Mouse (Mus musculus) small intestine, adult 2 months (tissue): Measurements from ENCODE around the gene Fshr. TPM values are rescaled to one million over a fixed set of nuclear protein-coding genes. Genes with fewer than 3 reads are reported as not detected.

ENCODE experiments used
- H3K27ac ChIP-seq: fragments of 200-500 bp; 2 replicates; pipeline ENCODE4 v1.5.1; 2012; ENCODE audit warnings: low read depth, low read length, control low read depth, inconsistent platforms; ENCODE audit not compliant: insufficient read depth
- H3K27me3 ChIP-seq: fragments of 200-500 bp; 2 replicates; pipeline ENCODE4 v1.6.1; 2012; ENCODE audit warnings: mild to moderate bottlenecking, moderate library complexity, low read length, inconsistent platforms; ENCODE audit not compliant: control insufficient read depth, insufficient read depth
- H3K36me3 ChIP-seq: fragments of 200-500 bp; 2 replicates; pipeline ENCODE4 v1.6.1; 2012; ENCODE audit warnings: mild to moderate bottlenecking, low read length, control low read depth, inconsistent platforms; ENCODE audit not compliant: control insufficient read depth, insufficient read depth
- H3K4me1 ChIP-seq: fragments of 200-500 bp; 2 replicates; pipeline ENCODE4 v1.6.1; 2012; ENCODE audit warnings: low read length, inconsistent platforms, mixed read lengths; ENCODE audit not compliant: control insufficient read depth, insufficient read depth, insufficient read length
- H3K4me3 ChIP-seq: fragments of 200-500 bp; 2 replicates; pipeline ENCODE4 v1.5.1; 2012; ENCODE audit warnings: low read depth, mild to moderate bottlenecking, control low read depth, inconsistent platforms, low read length, moderate library complexity
- CTCF ChIP-seq: fragments of 200-500 bp; IDR thresholded peaks from 2 replicates; pipeline ENCODE4 v1.5.1; 2012; ENCODE audit warnings: low read depth, mild to moderate bottlenecking, control low read depth, inconsistent platforms, low read length, moderate library complexity, mixed read lengths; ENCODE audit not compliant: insufficient replicate concordance, insufficient read length; ENCODE audit errors: extremely low read depth
- POLR2A ChIP-seq: fragments of 200-500 bp; IDR thresholded peaks from 2 replicates; pipeline ENCODE4 v1.6.1; 2012; ENCODE audit warnings: low read depth, mild to moderate bottlenecking, control low read depth, inconsistent platforms, low read length, moderate library complexity
- WGBS: fragments of 180-500 bp; shearing (Covaris S2); methylation state at CpG from one replicate; pipeline ENCODE4 v1.1.7; 2018; 5-methylcytosine and 5-hydroxymethylcytosine counted together
- polyA plus RNA-seq: library from polyadenylated mRNA; depleted of rRNA; stranded (reverse); fragments of >200 nt; gene quantifications from 2 replicates; pipeline ENCODE4 v1.2.3, GENCODE M21; 2012

Gene Fshr
- polyA plus RNA-seq, 1 experiment, result not detected

DNA sequence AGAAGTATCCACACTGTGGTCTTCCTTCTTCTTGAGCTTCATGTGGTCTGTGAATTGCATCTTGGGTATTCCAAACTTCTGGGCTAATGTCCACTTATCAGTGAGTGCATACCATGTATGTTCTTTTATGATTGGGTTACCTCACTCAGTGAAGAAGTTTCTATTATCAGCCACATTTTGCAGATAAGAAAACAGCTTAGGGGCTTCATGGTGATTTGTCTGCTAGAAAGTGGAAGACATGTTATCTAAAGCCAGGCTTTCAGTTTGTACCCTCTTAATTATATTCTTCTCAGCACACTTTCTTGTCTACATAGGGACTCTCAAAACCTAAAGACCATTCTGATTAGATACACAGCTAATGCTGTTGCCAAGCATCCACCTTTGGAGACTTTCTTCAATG lies 165.8 kb downstream of the Fshr start:
- Histone ChIP-seq H3K36me3 (no peaks in the 10 kb centered on the region), H3K27me3 (no peaks in the 10 kb centered on the region), H3K4me3 (no peak overlapping the region), H3K4me1 (no peaks in the 10 kb centered on the region), H3K27ac (no peak overlapping the region)
- TF ChIP-seq CTCF (no peak), POLR2A (no peak)

DNA sequence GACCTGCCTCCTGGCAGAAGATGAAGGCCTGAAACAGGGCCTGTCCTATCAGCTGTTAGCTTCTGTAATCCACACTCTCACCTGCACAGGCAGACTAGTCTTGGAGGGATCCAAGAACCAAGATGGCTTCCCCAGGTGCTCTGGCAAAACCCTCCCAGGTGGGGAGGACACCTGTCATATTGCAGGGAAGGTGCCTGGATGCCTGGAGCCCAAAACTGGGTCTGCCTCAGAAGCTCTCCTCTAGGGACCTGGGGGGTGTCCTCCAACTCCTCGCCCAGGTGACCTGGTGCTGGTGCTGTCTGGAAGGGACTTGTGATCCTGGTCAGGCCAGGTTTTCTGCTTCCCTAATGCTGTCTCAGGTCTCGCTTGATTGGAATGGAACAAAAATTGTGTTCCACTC lies 167.5 kb downstream of the Fshr start:
- 79% methylated on average over 2 of the region's 2 CpGs for WGBS
- Histone ChIP-seq H3K27ac (no peak overlapping the region), H3K4me1 (no peaks in the 10 kb centered on the region), H3K36me3 (no peaks in the 10 kb centered on the region), H3K4me3 (no peak overlapping the region), H3K27me3 (no peaks in the 10 kb centered on the region)
- TF ChIP-seq CTCF (no peak), POLR2A (no peak)

DNA sequence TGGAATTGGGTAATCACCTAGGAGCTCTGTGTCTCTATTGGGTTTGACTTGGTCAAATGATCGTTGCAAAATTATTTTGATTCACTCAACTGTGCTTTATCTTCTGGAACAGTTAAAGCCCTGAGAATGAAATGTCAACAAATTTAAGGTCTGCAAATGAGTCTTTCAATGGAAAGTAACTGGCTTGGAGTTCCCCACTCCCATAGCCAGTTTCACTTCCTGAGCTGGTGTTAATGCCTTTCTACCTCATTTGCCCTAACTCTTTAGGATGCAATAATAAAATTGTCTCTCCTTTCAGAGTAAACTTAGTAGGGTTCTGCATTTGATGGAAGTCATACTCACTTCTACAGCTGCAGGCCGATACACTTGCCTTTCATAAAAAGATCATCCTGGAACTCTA lies 181.0 kb downstream of the Fshr start:
- TF ChIP-seq CTCF, result no peak
- no peak for TF ChIP-seq POLR2A
- Histone ChIP-seq H3K27me3 (no peaks in the 10 kb centered on the region), H3K36me3 (no peaks in the 10 kb centered on the region), H3K27ac (no peak overlapping the region), H3K4me1 (no peaks in the 10 kb centered on the region), H3K4me3 (no peak overlapping the region)
- WGBS, result 75% methylated on average over 2 of the region's 2 CpGs

DNA sequence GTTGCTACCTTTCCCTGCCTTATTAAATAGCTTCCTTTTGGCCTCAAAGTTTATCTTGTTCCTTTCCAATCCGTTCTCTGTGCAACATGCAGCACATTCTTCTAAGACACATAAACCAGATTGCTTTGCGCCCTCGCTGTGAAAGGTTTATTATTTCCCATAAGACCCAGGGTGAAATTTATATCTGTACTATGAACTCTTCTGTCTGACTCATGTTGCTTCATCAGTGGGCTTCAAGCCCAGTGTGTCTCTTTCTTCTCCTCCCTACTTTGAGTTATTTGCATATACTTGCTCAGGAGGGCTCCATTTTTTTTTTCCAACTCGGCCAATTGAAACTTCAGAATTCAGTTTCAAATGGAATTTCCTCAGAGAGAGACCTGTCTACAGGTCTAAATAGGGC lies 183.5 kb downstream of the Fshr start:
- no peak overlapping the region for H3K4me3 ChIP-seq
- H3K27me3 ChIP-seq, result no peaks in the 10 kb centered on the region
- no peaks in the 10 kb centered on the region for H3K36me3 ChIP-seq
- no peak overlapping the region for H3K27ac ChIP-seq
- TF ChIP-seq POLR2A (no peak), CTCF (no peak)
- 64% methylated on average over 4 of the region's 4 CpGs for WGBS
- no peaks in the 10 kb centered on the region for H3K4me1 ChIP-seq

DNA sequence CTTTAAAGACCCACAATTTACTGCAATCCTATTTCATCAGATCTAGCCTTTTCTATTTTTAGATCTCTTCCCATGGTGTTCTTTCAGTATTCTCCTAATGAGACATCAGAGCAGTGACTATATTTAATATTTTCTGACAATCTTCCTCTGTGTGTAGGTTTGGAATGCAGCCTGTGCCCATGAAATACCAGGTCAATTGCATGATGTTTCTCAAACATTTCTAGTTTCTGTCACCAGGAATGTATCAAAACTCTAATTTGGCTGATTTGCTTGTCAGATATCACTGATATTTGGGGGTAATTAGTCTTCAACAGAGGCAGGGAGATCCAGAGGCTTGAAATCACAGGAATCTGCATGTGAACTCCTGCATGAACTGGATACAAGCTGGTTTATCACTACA lies 186.8 kb downstream of the Fshr start:
- H3K27me3 ChIP-seq, result no peaks in the 10 kb centered on the region
- H3K36me3 ChIP-seq, result no peaks in the 10 kb centered on the region
- TF ChIP-seq POLR2A, result no peak
- TF ChIP-seq CTCF, result no peak
- H3K4me1 ChIP-seq, result no peaks in the 10 kb centered on the region
- no peak overlapping the region for H3K4me3 ChIP-seq
- H3K27ac ChIP-seq, result no peak overlapping the region

DNA sequence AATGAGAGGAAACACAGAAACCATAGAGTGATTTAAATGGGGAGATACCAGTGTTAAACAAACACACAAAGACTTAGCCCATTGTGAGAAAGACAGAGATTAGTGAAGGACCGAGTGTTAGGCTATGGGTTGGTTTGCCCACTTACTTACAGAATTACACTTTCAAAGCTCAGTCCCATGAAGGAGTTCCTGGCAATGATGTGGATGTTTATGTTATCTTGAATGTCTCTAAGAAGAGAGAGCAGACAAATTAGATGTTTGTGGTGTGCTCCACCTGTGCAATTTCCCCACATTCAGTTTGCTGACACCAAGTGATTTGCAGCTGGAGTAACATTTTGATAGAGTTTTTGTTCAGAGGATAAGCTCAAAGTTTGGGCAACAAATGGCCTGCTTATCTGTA lies 191.4 kb downstream of the Fshr start:
- TF ChIP-seq POLR2A (no peak), CTCF (no peak)
- WGBS, result 56% methylated on average over 1 of the region's 1 CpGs
- H3K27me3 ChIP-seq, result no peaks in the 10 kb centered on the region
- H3K36me3 ChIP-seq, result no peaks in the 10 kb centered on the region
- no peaks in the 10 kb centered on the region for H3K4me1 ChIP-seq
- no peak overlapping the region for H3K27ac ChIP-seq
- H3K4me3 ChIP-seq, result no peak overlapping the region

DNA sequence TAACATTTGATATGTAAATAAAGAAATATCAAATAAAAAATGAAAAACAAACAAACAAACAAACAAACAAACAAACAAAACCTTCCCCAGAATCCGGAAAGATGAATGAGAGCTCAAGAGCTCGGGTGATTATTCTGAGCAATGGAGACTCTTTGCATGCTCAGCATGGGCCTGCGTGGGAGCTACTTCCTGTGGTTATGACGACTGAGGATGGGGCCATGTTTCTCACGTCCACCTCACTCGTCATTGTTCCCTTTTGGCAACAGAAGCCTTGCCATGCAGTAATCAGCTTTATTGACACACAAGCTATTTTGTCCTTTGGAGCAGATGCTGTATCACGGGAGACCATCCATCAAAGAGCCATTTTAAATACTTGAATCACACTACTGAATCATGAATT lies 191.8 kb downstream of the Fshr start:
- Histone ChIP-seq H3K27ac (no peak overlapping the region), H3K36me3 (no peaks in the 10 kb centered on the region), H3K4me1 (no peaks in the 10 kb centered on the region), H3K4me3 (no peak overlapping the region), H3K27me3 (no peaks in the 10 kb centered on the region)
- TF ChIP-seq POLR2A (no peak), CTCF (no peak)
- 74% methylated on average over 7 of the region's 7 CpGs for WGBS

DNA sequence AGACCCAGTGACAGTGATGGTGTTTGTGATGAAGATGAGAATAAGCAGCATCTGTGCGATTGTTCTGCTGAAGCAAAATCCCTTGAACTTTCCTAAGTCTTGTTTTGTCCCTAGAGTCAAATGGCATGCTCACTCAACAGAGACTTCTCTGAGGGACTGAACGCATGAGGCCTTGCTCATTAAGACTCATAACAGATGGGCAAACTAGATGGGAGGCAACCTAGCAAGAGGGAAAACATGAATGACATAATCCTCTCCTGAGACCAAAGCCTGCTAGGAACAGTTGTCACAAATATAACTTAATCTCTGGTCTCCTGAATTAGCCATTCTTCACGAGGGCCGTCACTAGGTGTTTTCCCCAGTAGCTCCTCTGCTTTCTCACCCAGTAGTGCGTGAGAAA lies 194.5 kb downstream of the Fshr start:
- no peaks in the 10 kb centered on the region for H3K27me3 ChIP-seq
- no peak for TF ChIP-seq POLR2A
- TF ChIP-seq CTCF, result no peak
- 78% methylated on average over 5 of the region's 5 CpGs for WGBS
- no peak overlapping the region for H3K4me3 ChIP-seq
- H3K27ac ChIP-seq, result no peak overlapping the region
- no peaks in the 10 kb centered on the region for H3K36me3 ChIP-seq
- no peaks in the 10 kb centered on the region for H3K4me1 ChIP-seq
